Mouse (Mus musculus): ENCODE measurements around the gene Gtsf2. TPM values are rescaled to one million over a fixed set of nuclear protein-coding genes. Genes with fewer than 3 reads are reported as not detected.

Gtsf2 gene
- polyA plus RNA-seq, 1 experiment from 2014 or later, result not detected

Other genes starting within 250 kb of the Gtsf2 start
- 91.8 and 97.2 TPM in 2 replicates for gene Cbx5, start 208.7 kb downstream of the Gtsf2 start, polyA plus RNA-seq (2015; fragmentation: Nextera tagmentation; extraction: Ambion mirVana)
- 664 and 681 TPM in 2 replicates for gene Hnrnpa1, start 208.0 kb downstream of the Gtsf2 start, polyA plus RNA-seq (2015; fragmentation: Nextera tagmentation; extraction: Ambion mirVana)
- gene Nfe2, start 190.1 kb downstream of the Gtsf2 start, polyA plus RNA-seq (2015; fragmentation: Nextera tagmentation; extraction: Ambion mirVana), result 7.8 and 15.9 TPM in 2 replicates
- 248 and 260 TPM in 2 replicates for gene Copz1, start 175.8 kb downstream of the Gtsf2 start, polyA plus RNA-seq (2015; fragmentation: Nextera tagmentation; extraction: Ambion mirVana)
- 0.46 and 0.53 TPM in 2 replicates for gene Gpr84, start 137.9 kb downstream of the Gtsf2 start, polyA plus RNA-seq (2015; fragmentation: Nextera tagmentation; extraction: Ambion mirVana)
- 8.2 and 9.3 TPM in 2 replicates for gene Zfp385a, start 108.4 kb downstream of the Gtsf2 start, polyA plus RNA-seq (2015; fragmentation: Nextera tagmentation; extraction: Ambion mirVana)
- gene Itga5, start 81.7 kb downstream of the Gtsf2 start, polyA plus RNA-seq (2015; fragmentation: Nextera tagmentation; extraction: Ambion mirVana), result 48.3 and 53.4 TPM in 2 replicates
- not detected in 2 replicates for gene Gtsf1, start 18.0 kb downstream of the Gtsf2 start, polyA plus RNA-seq (2015; fragmentation: Nextera tagmentation; extraction: Ambion mirVana)
- 3.7 and 4.1 TPM in 2 replicates for gene Nckap1l, start 5.3 kb upstream of the Gtsf2 start, polyA plus RNA-seq (2015; fragmentation: Nextera tagmentation; extraction: Ambion mirVana)
- 8.8 and 9.4 TPM in 2 replicates for gene Pde1b, start 54.6 kb upstream of the Gtsf2 start, polyA plus RNA-seq (2015; fragmentation: Nextera tagmentation; extraction: Ambion mirVana)
- gene Ppp1r1a, start 89.5 kb upstream of the Gtsf2 start, polyA plus RNA-seq (2015; fragmentation: Nextera tagmentation; extraction: Ambion mirVana), result 12.3 and 13.3 TPM in 2 replicates
- gene Glycam1, start 116.6 kb upstream of the Gtsf2 start, polyA plus RNA-seq (2015; fragmentation: Nextera tagmentation; extraction: Ambion mirVana), result not detected in 2 replicates

Data from stomach, embryonic 15.5 days (tissue).